Mouse (Mus musculus): Measurements from ENCODE around the gene Kif1a. TPM values are rescaled to one million over a fixed set of nuclear protein-coding genes. Genes with fewer than 3 reads are reported as not detected.
"Not testable (repeated sequence)": the region's sequence is repeated elsewhere in the genome, so short reads cannot be mapped to it uniquely, and the experiment has no call there.

Gene Kif1a
- polyA plus RNA-seq, 1 experiment from 2014 or later, result 5.1 TPM

GRCm38 (mm10) chr1:92971879-92972795 is 129.6 kb downstream of the Kif1a start:
- H3K9me3 ChIP-seq, result no peaks in the 10 kb centered on the region
- H3K36me3 ChIP-seq, result no peaks in the 10 kb centered on the region
- peaks cover 3% of the 10 kb centered on the region; the same call in 1 of the 2 replicates for H3K27me3 ChIP-seq (ENCODE audit: insufficient read depth, poor library complexity, severe bottlenecking)
- peaks cover 41% of the 10 kb centered on the region for H3K4me1 ChIP-seq
- WGBS, result 75% methylated on average over 7 of the region's 7 CpGs
- H3K4me3 ChIP-seq, result no peak overlapping the region
- H3K27ac ChIP-seq, result 0 out of 2 replicates have a peak overlapping the region, but pooled peaks have one; percentile 29
- no peak for DNase-seq (ENCODE audit: low spot score)

DNA sequence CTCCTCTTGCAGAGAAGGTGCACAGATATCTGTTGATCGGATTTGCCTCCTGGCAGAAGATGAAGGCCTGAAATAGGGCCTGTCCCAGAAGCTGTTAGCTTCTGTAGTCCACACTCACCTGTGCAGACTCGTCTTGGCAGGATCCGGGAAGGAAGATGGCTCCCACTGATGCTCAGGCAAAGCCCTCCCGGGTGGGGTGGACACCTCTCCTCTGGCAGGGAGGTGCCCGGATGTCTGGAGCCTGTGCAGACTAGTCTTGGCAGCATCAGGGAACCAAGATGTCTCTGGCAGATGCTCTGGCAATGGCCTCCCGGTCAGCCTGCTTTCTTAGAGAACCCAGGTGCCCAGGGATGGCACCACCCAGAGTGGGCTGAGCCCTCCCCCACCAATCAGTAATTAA is 131.0 kb downstream of the Kif1a start:
- H3K9me3 ChIP-seq; H3K4me3 ChIP-seq; H3K27ac ChIP-seq; H3K36me3 ChIP-seq; H3K27me3 ChIP-seq (ENCODE audit: insufficient read depth, poor library complexity, severe bottlenecking); DNase-seq (ENCODE audit: low spot score): not testable (repeated sequence)
- peaks cover 28% of the 10 kb centered on the region for H3K4me1 ChIP-seq
- 87% methylated on average over 6 of the region's 6 CpGs for WGBS

Other genes starting within 250 kb of the Kif1a start
- 0.06 and 0.18 TPM in 2 replicates for gene Ankmy1, start 199.0 kb downstream of the Kif1a start, polyA plus RNA-seq (2016; fragmentation: Nextera tagmentation; extraction: Ambion mirVana)
- 7.6 and 8.6 TPM in 2 replicates for gene Dusp28, start 195.0 kb downstream of the Kif1a start, polyA plus RNA-seq (2016; fragmentation: Nextera tagmentation; extraction: Ambion mirVana)
- gene Rnpepl1, start 191.2 kb downstream of the Kif1a start, polyA plus RNA-seq (2016; fragmentation: Nextera tagmentation; extraction: Ambion mirVana), result 25.9 and 30.4 TPM in 2 replicates
- 19.4 and 25.4 TPM in 2 replicates for gene Capn10, start 167.6 kb downstream of the Kif1a start, polyA plus RNA-seq (2016; fragmentation: Nextera tagmentation; extraction: Ambion mirVana)
- gene Gpr35, start 151.1 kb downstream of the Kif1a start, polyA plus RNA-seq (2016; fragmentation: Nextera tagmentation; extraction: Ambion mirVana), result 0.20 and 0.28 TPM in 2 replicates
- not detected in 2 replicates for gene Aqp12, start 95.6 kb downstream of the Kif1a start, polyA plus RNA-seq (2016; fragmentation: Nextera tagmentation; extraction: Ambion mirVana)
- gene Agxt, start 33.3 kb upstream of the Kif1a start, polyA plus RNA-seq (2016; fragmentation: Nextera tagmentation; extraction: Ambion mirVana), result 0.50 TPM in 1 of 2 replicates, not detected in the other
- 0.06 and 0.30 TPM in 2 replicates for gene 2310007B03Rik, start 59.0 kb upstream of the Kif1a start, polyA plus RNA-seq (2016; fragmentation: Nextera tagmentation; extraction: Ambion mirVana)
- 0.14 and 0.30 TPM in 2 replicates for gene Crocc2, start 66.8 kb upstream of the Kif1a start, polyA plus RNA-seq (2016; fragmentation: Nextera tagmentation; extraction: Ambion mirVana)
- 3.0 and 5.5 TPM in 2 replicates for gene Sned1, start 133.9 kb upstream of the Kif1a start, polyA plus RNA-seq (2016; fragmentation: Nextera tagmentation; extraction: Ambion mirVana)
- 21.7 and 27.9 TPM in 2 replicates for gene Mterf4, start 204.0 kb upstream of the Kif1a start, polyA plus RNA-seq (2016; fragmentation: Nextera tagmentation; extraction: Ambion mirVana)
- gene Ppp1r7, start 240.9 kb upstream of the Kif1a start, polyA plus RNA-seq (2016; fragmentation: Nextera tagmentation; extraction: Ambion mirVana), result 60.5 and 68.1 TPM in 2 replicates
- 11.9 and 15.0 TPM in 2 replicates for gene Pask, start 241.5 kb upstream of the Kif1a start, polyA plus RNA-seq (2016; fragmentation: Nextera tagmentation; extraction: Ambion mirVana)